Mouse (Mus musculus): ENCODE data around the gene Lefty2.
"Not testable (repeated sequence)": the region's sequence is repeated elsewhere in the genome, so short reads cannot be mapped to it uniquely, and the experiment has no call there.

Gene Lefty2

DNA sequence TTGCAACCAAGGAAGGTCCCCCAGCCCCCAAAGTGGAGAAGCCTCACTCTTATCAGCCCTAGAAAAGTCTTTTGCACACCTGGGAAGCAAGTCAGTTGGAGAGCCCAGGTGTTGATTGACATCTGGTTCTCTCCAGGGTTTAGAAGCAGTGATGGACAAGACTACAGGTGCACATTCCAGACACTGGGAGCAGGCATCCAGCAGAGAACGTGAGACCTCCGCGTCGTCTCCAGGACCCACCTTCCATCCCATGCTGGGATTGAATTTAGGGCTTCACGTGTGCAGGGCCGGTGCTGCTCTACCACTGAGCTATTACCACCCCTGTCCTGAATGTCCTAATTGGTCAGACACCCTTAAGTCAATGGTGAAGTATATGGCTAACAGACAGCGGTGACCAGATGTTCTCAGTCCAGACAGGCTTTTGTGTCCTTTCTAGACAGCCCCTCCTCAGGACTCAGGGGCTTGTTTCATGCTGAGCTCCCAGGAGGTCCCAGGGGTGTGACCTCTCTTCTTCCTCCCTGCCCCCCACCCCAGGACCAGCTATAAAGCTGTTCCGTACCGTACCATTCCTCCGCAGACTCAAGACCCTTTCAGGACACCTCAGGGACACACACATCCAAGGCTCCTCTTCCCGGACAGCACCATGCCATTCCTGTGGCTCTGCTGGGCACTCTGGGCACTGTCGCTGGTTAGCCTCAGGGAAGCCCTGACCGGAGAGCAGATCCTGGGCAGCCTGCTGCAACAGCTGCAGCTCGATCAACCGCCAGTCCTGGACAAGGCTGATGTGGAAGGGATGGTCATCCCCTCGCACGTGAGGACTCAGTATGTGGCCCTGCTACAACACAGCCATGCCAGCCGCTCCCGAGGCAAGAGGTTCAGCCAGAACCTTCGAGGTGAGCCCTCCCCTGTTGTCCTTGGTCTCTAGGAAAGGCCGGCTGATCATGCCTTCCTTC is 41.8 kb downstream of the Lefty2 start, which contains the start of gene Lefty1:
Gene Lefty1, plus strand, starts transcription at position 556 of the 953 bp plus-strand sequence.
- DNase-seq (ENCODE audit: low spot score in 2 of 2), result no peak

DNA sequence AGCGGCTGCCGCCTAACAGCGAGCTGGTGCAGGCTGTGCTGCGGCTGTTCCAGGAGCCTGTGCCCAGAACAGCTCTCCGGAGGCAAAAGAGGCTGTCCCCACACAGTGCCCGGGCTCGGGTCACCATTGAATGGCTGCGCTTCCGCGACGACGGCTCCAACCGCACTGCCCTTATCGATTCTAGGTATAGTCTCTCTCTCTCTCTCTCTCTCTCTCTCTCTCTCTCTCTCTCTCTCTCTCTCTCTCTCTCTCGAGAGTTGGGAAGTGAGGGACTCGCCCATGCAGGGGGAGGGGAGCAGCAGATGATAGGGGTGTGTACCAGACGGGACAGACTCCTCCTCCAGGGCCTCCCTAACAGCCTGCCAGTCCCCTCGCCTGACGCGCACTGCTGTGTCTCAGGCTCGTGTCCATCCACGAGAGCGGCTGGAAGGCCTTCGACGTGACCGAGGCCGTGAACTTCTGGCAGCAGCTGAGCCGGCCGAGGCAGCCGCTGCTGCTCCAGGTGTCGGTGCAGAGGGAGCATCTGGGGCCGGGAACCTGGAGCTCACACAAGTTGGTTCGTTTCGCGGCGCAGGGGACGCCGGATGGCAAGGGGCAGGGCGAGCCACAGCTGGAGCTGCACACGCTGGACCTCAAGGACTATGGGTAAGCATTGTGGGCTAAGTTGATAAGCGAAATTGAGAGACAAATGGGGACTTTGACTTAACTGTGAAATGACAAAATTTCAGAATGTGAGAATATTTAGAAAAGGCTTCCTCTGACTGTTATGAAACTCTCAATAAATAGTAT is 43.9 kb downstream of the Lefty2 start:
- peak; percentile 61 to 69 for DNase-seq (ENCODE audit: low spot score in 2 of 2)

DNA sequence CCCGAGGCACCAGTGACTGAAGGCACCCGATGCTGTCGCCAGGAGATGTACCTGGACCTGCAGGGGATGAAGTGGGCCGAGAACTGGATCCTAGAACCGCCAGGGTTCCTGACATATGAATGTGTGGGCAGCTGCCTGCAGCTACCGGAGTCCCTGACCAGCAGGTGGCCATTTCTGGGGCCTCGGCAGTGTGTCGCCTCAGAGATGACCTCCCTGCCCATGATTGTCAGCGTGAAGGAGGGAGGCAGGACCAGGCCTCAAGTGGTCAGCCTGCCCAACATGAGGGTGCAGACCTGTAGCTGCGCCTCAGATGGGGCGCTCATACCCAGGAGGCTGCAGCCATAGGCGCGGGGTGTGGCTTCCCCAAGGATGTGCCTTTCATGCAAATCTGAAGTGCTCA is 44.7 kb downstream of the Lefty2 start:
- DNase-seq (ENCODE audit: low spot score in 2 of 2), result not testable (repeated sequence)

DNA sequence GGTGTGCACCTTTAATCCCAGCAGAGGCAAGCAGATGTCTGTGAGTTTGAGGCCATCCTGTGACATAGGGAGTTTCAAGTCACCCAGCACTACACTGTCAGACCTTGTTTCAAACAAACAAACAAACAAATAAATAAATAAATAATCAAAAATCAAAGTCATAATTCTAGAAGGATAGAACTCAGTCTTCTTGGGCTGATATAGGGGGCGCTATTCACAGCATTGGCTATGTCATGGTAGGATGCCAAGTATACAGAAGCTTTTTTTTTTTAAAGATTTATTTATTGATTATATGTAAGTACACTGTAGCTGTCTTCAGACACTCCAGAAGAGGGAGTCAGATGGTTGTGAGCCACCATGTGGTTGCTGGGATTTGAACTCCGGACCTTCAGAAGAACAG is 45.9 kb downstream of the Lefty2 start:
- not testable (repeated sequence) for DNase-seq (ENCODE audit: low spot score in 2 of 2)

DNA sequence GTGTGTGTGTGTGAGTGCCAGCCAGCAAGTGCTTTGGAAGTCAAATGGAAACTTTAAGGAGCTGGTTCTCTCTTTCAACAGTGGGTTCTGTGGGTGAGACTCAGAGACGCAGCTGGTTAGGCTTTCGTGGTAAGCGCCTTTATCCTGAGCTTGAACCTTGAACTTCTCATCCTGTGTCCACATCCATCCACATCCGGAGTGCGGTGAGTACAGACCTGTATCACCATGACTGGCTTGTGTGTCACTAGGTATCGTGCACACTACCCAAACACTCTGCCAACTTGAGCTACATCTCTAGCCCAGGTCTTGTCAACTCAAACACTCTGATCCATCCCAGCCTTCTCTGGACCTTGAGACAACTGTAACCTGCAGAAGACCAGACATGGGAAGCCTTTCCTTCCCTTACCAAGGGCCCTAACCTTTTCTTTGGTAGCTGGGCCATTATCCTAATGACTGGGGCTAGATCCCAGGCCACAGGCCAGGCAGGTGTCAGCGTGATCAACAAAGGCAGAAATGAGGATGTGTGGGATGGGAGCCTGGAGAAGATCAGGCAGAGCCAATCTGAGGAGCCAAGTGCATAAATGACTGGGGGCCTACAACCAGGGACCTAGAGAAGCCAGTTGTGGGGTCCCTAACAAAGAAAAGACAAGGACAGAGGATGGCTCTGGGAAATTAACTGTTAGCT is 48.0 kb downstream of the Lefty2 start:
- no peak for DNase-seq (ENCODE audit: low spot score in 2 of 2)

DNA sequence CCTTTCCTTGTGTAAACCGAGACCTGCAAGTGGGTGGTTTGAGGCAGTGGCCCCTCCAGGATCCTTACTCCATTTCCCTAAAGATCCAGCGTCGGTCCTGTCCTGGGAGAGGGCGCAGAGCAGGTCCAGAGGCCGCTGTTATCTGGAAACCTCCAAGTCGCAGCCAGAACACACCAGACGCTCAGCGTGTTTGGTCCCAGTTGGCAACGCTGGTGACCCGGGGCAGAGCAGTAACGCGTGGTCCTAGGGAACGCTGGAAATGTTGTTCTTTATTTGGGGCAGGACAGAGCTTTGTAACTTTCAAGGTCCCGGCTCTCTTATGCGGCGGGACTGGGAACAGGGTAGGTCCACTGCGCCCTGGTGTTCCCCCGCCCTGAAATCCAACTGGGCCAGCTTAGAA is 48.8 kb downstream of the Lefty2 start:
- DNase-seq (ENCODE audit: low spot score in 2 of 2), result no peak

DNA sequence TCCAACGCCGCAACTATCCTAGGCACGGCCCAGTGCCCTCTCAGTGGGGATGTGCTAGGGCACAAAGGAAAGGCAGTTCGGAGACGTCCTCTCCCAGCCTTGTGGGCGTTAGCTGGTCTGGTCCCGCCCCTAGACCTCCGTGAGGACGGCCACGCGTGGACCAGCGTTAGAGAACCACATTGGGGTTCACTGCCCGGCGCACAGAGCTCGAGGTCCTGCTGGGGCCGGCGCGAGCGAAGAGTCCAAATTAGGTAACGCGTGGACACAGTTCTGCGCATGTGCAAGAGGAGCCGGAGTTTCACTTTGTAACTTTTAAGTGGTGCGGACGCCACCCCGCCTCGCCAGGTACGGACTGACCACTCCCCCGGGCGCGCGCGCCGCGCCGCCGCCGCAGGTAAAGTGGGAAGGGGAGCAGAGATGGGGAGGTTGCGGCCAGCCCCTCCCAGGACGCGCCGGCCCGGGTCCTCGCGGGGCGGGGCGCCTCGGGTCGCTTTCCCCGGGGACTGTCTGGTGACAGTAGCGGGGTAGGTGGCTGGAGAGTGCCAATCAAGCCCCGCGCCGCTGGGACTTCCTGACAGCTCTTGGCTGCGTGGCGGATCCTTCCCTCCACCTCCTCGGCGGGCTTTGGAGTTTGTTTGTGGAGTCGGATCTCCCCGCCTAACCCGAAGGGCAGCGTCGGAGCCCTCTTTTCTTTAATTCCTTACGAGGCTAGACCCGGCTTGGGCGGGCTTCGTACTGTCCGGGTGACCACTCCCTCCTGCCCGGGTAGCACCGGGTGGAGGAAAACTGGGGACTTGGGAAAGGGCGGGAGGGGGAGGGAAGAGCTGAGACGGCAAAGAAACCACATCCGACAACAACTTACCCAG is 49.5 kb downstream of the Lefty2 start, which contains the start of gene Tmem63a:
Gene Tmem63a, plus strand, starts transcription at position 179 of the 866 bp plus-strand sequence.
- DNase-seq (ENCODE audit: low spot score in 2 of 2), result peak; percentile 83 to 86

DNA sequence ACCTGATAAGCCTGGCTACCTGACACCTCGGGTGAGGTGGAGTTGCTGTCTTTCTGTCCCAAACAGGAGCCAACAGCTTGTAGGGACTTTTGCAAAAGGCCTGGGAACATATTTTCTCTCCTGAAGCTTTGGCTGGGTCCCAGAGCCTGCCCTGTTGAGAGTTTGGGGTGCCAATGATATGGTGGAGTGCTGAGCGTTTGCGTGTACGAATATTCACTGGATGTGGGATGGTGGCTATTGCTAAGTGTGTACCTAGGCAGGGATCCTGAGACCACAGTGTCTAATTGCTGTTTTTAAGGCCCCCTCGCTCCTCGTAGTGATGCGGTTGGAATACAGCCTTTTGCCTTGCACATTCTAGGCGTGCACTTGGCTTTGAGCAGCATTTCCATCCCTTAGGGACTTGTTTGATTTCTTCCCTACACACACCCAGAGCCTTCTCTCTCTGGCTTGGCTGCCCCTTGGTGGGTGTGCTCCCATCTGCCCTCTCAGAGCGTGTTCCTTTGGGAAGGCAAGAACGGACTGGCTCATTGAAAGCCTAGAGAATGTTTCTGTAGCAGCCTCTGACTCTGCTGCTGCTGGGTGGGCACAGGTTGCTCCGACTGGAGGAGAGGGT is 50.2 kb downstream of the Lefty2 start:
- DNase-seq (ENCODE audit: low spot score in 2 of 2), result peak; percentile 47 to 60

DNA sequence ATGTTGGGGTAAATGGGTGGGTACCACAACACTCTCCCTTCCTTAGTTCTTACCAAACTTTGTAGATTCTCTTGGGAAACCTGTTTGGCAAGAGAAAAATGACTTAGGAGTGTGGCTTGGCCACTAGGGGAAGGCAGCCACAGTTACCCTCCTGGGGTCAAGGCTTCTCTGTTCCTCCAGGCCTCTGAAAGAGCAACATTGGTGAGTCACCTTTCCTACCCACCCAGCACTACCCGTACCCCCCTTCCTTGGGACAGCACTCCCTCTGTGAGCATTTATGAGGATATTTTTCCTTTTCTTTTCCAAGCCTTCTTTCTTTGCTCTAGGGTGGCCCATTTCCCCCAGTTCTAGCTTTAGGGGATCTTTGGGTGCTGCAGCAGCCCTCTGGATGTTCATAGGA is 51.0 kb downstream of the Lefty2 start:
- no peak for DNase-seq (ENCODE audit: low spot score in 2 of 2)

DNA sequence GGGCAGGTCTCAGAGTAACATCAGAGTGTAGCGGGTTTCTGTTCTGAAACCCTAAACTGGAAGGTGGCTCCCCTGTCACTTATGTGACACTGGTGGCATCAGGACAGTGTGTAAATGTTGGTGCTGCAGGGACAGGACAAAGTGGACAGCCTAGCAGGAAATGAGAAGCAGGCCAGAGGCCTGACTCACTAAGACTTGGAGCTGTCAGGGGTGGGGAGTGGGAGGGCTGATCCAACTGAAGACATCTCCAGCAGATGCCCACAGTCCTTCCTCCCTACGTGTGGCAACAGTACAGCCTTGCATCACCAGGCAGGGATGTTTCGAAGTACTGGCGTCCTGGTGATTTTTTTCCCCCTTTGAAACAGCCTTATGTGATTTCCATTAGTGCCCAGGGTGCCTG is 51.6 kb downstream of the Lefty2 start:
- no peak for DNase-seq (ENCODE audit: low spot score in 2 of 2)

DNA sequence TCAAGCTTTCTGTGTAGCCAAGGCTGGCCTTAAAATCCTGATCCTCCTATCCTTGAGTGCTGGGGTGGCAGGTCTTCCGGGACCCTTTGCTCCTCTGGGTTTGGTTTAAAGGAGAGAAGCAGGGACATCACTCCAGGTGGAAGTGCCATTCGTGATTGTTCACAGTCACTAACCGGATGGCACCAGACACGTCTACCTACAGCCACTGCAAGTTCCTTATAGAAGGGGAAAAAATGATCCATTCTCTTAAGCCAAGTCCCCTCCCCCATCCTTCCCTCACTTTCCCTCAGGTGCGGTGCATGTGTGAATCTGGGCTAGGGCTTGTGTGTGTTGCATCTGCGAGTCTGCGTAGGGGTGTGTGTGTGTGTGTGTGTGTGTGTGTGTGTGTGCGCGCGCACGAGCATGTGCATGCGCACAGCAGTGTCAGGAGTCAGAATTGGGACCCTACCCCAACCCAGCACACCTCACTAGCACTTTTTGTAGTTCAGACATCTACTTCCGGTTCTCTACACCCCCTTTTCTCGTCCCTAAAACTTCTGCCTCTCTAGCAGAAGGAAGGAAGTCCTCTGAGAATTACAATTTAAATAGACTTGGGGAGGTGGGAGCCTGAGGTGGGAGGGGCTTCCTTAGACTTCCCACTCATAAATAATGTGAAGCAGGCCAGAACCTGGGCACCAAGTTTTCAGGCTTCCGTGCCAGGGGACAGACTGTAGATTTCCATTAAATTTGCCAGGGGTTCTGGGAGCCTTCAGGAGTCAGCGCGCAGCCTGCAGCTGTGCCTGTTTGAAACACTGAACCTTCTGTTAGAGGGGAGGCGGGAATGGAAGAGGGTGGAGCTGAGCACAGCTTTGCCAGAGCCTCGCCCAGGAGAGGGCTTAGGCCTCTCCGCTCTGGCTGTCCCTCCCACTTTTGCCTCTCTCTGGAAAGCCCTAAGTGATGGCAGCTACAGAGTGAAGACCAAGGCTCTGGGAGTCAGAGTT is 52.4 kb downstream of the Lefty2 start:
- DNase-seq (ENCODE audit: low spot score in 2 of 2), result peak; percentile 68 to 72

DNA sequence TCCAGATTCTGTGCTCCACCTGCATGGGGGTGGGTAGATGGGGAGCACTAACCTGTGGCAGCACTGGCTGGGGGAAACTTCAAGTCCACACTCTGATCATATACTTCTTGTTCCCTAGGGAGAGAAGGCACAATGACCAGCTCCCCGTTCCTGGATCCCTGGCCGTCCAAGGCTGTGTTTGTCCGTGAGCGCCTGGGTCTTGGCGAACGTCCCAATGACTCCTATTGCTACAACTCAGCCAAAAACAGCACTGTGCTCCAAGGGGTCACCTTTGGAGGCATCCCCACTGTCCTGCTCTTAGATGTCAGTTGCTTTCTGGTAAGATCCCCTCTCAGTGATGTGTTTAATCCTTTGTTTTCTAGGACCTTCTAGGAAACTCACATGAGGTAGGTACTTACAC is 53.5 kb downstream of the Lefty2 start:
- DNase-seq (ENCODE audit: low spot score in 2 of 2), result no peak
